Mouse (Mus musculus) thymus, adult 2 months (tissue): Measurements from ENCODE around the gene Myo1e.

ENCODE experiments used
- CTCF ChIP-seq: fragments of 200-500 bp; IDR thresholded peaks from 2 replicates; pipeline ENCODE4 v1.5.1; 2012; ENCODE audit warnings: mild to moderate bottlenecking, control low read depth, low read length, moderate library complexity, borderline replicate concordance; ENCODE audit not compliant: control insufficient read depth, poor library complexity, insufficient read depth; ENCODE audit errors: extremely low read depth
- POLR2A ChIP-seq: fragments of 200-500 bp; IDR thresholded peaks from 2 replicates; pipeline ENCODE4 v1.6.1; 2012; ENCODE audit warnings: mild to moderate bottlenecking, low read length, control low read depth, moderate library complexity; ENCODE audit not compliant: control insufficient read depth, poor library complexity, insufficient read depth; ENCODE audit errors: extremely low read depth

DNA sequence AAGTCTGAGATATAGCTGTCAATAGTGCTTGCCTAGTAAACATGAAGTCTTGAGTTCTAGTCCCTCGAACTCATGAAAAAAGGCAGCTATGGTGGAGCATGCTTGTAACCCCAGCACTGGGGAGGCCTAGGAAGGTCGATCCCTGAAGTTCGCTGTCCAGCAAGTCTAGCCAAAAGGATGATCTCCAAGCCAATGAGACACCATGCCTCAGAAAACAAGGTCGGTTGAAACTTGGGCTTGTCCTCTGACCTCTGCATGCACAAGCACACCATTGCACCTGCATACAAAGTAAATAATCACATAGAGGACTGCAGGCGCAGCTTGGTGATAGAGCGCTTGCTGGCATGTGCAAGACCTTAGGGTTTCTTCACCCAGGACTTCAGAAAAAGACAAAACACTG is 31.2 kb downstream of the Myo1e start:
- TF ChIP-seq CTCF, result no peak
- no peak for TF ChIP-seq POLR2A
